8 mouse cellular contexts compared by ENCODE assay signal in genomic region chr10:81432868-81433262, GRCm38 (mm10). TPM values are rescaled to one million over a fixed set of nuclear protein-coding genes. Genes with fewer than 3 reads are reported as not detected.
A peak's percentile ranks its signal among the peaks of the same experiment; 100 is the strongest.
DNase-seq lines count a peak whose midpoint lies in the region; ATAC-seq and TF ChIP-seq lines count a peak whose summit lies in the region.

No protein-coding gene starts in this region.

- peak; percentile 80 to 88 for ATAC-seq in hematopoietic stem cell, adult 5-6 weeks (replicated peaks in 1 of 2; ENCODE audit: insufficient read depth in 1 of 2, low FRiP score in 2 of 2, low TSS enrichment in 1 of 2, low read depth in 1 of 2, poor library complexity in 2 of 2, severe bottlenecking in 2 of 2)
- peak; percentile 86 for ATAC-seq in lung, embryonic 15.5 days (ENCODE audit: borderline replicate concordance, extremely low read depth, low FRiP score, low TSS enrichment)

- H3K9me3 ChIP-seq in lung, embryonic 15.5 days, result no peaks in the 10 kb centered on the region

- TF ChIP-seq POLR2A in cerebellum, adult 2 months (IDR thresholded peaks at IDR 0.05; ENCODE audit: borderline replicate concordance, insufficient read depth, low read length), result peak; percentile 32; the same call in 1 of the 2 replicates
- no peak for TF ChIP-seq POLR2A in olfactory bulb, adult 2 months (IDR thresholded peaks at IDR 0.05; ENCODE audit: insufficient read depth, low read depth, low read length)

- no peaks in the 10 kb centered on the region for H3K27me3 ChIP-seq in cerebellum, adult 2 months (ENCODE audit: control insufficient read depth, insufficient read depth, low read length)
- 0 out of 2 replicates have a peak, but pooled peaks cover 3% of the 10 kb centered on the region for H3K27me3 ChIP-seq in lung, embryonic 15.5 days

- H3K4me2 ChIP-seq in lung, embryonic 15.5 days, result peak overlapping the region; percentile 54

- peak; percentile 94 for DNase-seq in MEL-GATA-1-ER (ENCODE audit: extremely low read depth, low read depth)
- peak; percentile 93 to 98 for DNase-seq in cerebellum, adult 2 months
- DNase-seq in forelimb bud, embryonic 11.5 days (ENCODE audit: low read depth, low spot score), result peak; percentile 89
- peak; percentile 94 to 95 for DNase-seq in layer of hippocampus, adult 8-10 months (ENCODE audit: low spot score in 2 of 2)
- DNase-seq in thymus, postnatal 0 days (ENCODE audit: low spot score), result peak; percentile 93

- H3K4me1 ChIP-seq in cerebellum, adult 2 months (ENCODE audit: control insufficient read depth, insufficient read depth, low read length), result peaks cover 52% of the 10 kb centered on the region
- peaks cover 47% of the 10 kb centered on the region for H3K4me1 ChIP-seq in lung, embryonic 15.5 days
- H3K4me1 ChIP-seq in olfactory bulb, adult 2 months (ENCODE audit: control insufficient read depth, insufficient read depth, low read length), result peaks cover 45% of the 10 kb centered on the region

- H3K9ac ChIP-seq in lung, embryonic 15.5 days, result no peak overlapping the region; the same call in 1 of the 2 replicates

- H3K36me3 ChIP-seq in lung, embryonic 15.5 days, result no peaks in the 10 kb centered on the region

- peak overlapping the region; percentile 53 for H3K4me3 ChIP-seq in cerebellum, adult 2 months (replicated peaks; ENCODE audit: insufficient read depth, low read depth, low read length)
- peak overlapping the region; percentile 19 for H3K4me3 ChIP-seq in lung, embryonic 15.5 days
- peak overlapping the region; percentile 38 for H3K4me3 ChIP-seq in olfactory bulb, adult 2 months (ENCODE audit: insufficient read depth, low read depth, low read length)

- no peak for TF ChIP-seq CTCF in cerebellum, adult 2 months (IDR thresholded peaks at IDR 0.05; ENCODE audit: borderline replicate concordance, insufficient read depth, low read depth, low read length)
- no peak for TF ChIP-seq CTCF in olfactory bulb, adult 2 months (IDR thresholded peaks at IDR 0.05; ENCODE audit: insufficient read depth, low read depth, low read length)

- peak overlapping the region; percentile 74 for H3K27ac ChIP-seq in cerebellum, adult 2 months (ENCODE audit: insufficient read depth, low read length)
- no peak overlapping the region for H3K27ac ChIP-seq in lung, embryonic 15.5 days
- peak overlapping the region; percentile 56 for H3K27ac ChIP-seq in olfactory bulb, adult 2 months (ENCODE audit: insufficient read depth, low read depth, low read length)

- under 1% methylated on average over 17 of the region's 17 CpGs for WGBS in cerebellum, adult 2 months
- WGBS in lung, embryonic 15.5 days, result 2% methylated on average over 17 of the region's 17 CpGs
- 1% methylated on average over 17 of the region's 17 CpGs for WGBS in olfactory bulb, adult 2 months

RNA-seq across cellular contexts. Expression of gene Nfic, which starts 22.6 kb away (rescaled TPM):
- polyA plus RNA-seq in cerebellum, adult 2 months (2012; rRNA removed), result 103 and 108 TPM in 2 replicates
- total RNA-seq in hematopoietic stem cell, adult 5-6 weeks (2017), result 10.8 and 12.1 TPM in 2 replicates
- total RNA-seq in layer of hippocampus, adult 8-10 months (2022), result 10 to 100 TPM; 52.8 to 61.6 (median 58.7) TPM
- 86.0 and 87.2 TPM in 2 replicates for polyA plus RNA-seq in lung, embryonic 15.5 days (2015; fragmentation: Nextera tagmentation; extraction: Ambion mirVana)
- not detected in 2 replicates for polyA plus RNA-seq in olfactory bulb, adult 2 months (2012; ENCODE audit: insufficient read depth, insufficient read length, low replicate concordance, missing spikeins)
- polyA plus RNA-seq in thymus, postnatal 0 days (2015; fragmentation: Nextera tagmentation; extraction: Ambion mirVana), result 21.5 and 21.9 TPM in 2 replicates

RNA-seq across cellular contexts. Expression of gene Smim24, which starts 40.0 kb away (rescaled TPM):
- polyA plus RNA-seq in cerebellum, adult 2 months (2012; rRNA removed), result 1.2 and 1.7 TPM in 2 replicates
- total RNA-seq in hematopoietic stem cell, adult 5-6 weeks (2017), result 17.4 and 20.4 TPM in 2 replicates
- total RNA-seq in layer of hippocampus, adult 8-10 months (2022), result 1 to 10 TPM; 1.3 to 1.7 (median 1.4) TPM
- 4.4 TPM in 2 replicates for polyA plus RNA-seq in lung, embryonic 15.5 days (2015; fragmentation: Nextera tagmentation; extraction: Ambion mirVana)
- polyA plus RNA-seq in olfactory bulb, adult 2 months (2012; ENCODE audit: insufficient read depth, insufficient read length, low replicate concordance, missing spikeins), result not detected in 2 replicates
- 12.5 and 14.0 TPM in 2 replicates for polyA plus RNA-seq in thymus, postnatal 0 days (2015; fragmentation: Nextera tagmentation; extraction: Ambion mirVana)

RNA-seq across cellular contexts. Expression of gene Gm48552, which starts 44.1 kb away (rescaled TPM):
- 10.7 and 13.8 TPM in 2 replicates for polyA plus RNA-seq in cerebellum, adult 2 months (2012; rRNA removed)
- total RNA-seq in hematopoietic stem cell, adult 5-6 weeks (2017), result not detected in 2 replicates
- total RNA-seq in layer of hippocampus, adult 8-10 months (2022), result 1 to 10 TPM; 2.9 to 9.7 (median 4.2) TPM
- 0.45 and 2.3 TPM in 2 replicates for polyA plus RNA-seq in lung, embryonic 15.5 days (2015; fragmentation: Nextera tagmentation; extraction: Ambion mirVana)
- not detected in 2 replicates for polyA plus RNA-seq in olfactory bulb, adult 2 months (2012; ENCODE audit: insufficient read depth, insufficient read length, low replicate concordance, missing spikeins)
- polyA plus RNA-seq in thymus, postnatal 0 days (2015; fragmentation: Nextera tagmentation; extraction: Ambion mirVana), result 0.72 and 1.5 TPM in 2 replicates

RNA-seq across cellular contexts. Expression of gene Gm48551, which starts 48.6 kb away (rescaled TPM):
- 10.2 and 10.8 TPM in 2 replicates for polyA plus RNA-seq in cerebellum, adult 2 months (2012; rRNA removed)
- 6.9 TPM in 1 of 2 replicates, not detected in the other for total RNA-seq in hematopoietic stem cell, adult 5-6 weeks (2017)
- total RNA-seq in layer of hippocampus, adult 8-10 months (2022), result 1 to 10 TPM; 2.7 to 5.5 (median 4.5) TPM
- polyA plus RNA-seq in lung, embryonic 15.5 days (2015; fragmentation: Nextera tagmentation; extraction: Ambion mirVana), result 1.6 and 2.7 TPM in 2 replicates
- polyA plus RNA-seq in olfactory bulb, adult 2 months (2012; ENCODE audit: insufficient read depth, insufficient read length, low replicate concordance, missing spikeins), result not detected in 2 replicates
- polyA plus RNA-seq in thymus, postnatal 0 days (2015; fragmentation: Nextera tagmentation; extraction: Ambion mirVana), result 2.3 TPM in 2 replicates

RNA-seq across cellular contexts. Expression of gene Dohh, which starts 48.6 kb away (rescaled TPM):
- 87.7 and 93.1 TPM in 2 replicates for polyA plus RNA-seq in cerebellum, adult 2 months (2012; rRNA removed)
- total RNA-seq in hematopoietic stem cell, adult 5-6 weeks (2017), result 13.2 and 15.3 TPM in 2 replicates
- total RNA-seq in layer of hippocampus, adult 8-10 months (2022), result 10 to 100 TPM; 64.3 to 78.5 (median 72.6) TPM
- 75.9 and 79.8 TPM in 2 replicates for polyA plus RNA-seq in lung, embryonic 15.5 days (2015; fragmentation: Nextera tagmentation; extraction: Ambion mirVana)
- not detected in 2 replicates for polyA plus RNA-seq in olfactory bulb, adult 2 months (2012; ENCODE audit: insufficient read depth, insufficient read length, low replicate concordance, missing spikeins)
- polyA plus RNA-seq in thymus, postnatal 0 days (2015; fragmentation: Nextera tagmentation; extraction: Ambion mirVana), result 71.3 and 78.7 TPM in 2 replicates
